Mouse (Mus musculus): ENCODE measurements around the gene Gbf1.

- TF ChIP-seq CTCF (IDR thresholded peaks at IDR 0.05; ENCODE audit: insufficient read depth, low read depth, low read length) (no peak), POLR2A (IDR thresholded peaks at IDR 0.05; ENCODE audit: insufficient read depth, low read depth, low read length) (no peak)
These were observed 173.9 kb downstream of the Gbf1 start for GRCm38 (mm10) chr19:46326019-46326755.
